15 mouse cellular contexts compared by ENCODE assay signal in genomic region chr9:54628752-54629151, GRCm38 (mm10). TPM values are rescaled to one million over a fixed set of nuclear protein-coding genes. Genes with fewer than 3 reads are reported as not detected.
DNase-seq lines count a peak whose midpoint lies in the region; ATAC-seq and TF ChIP-seq lines count a peak whose summit lies in the region.
"Had no signal": no experiment of that assay in that cellular context is flagged by ENCODE, and none has a peak within 500 bp of the region (broad histone marks: within the 10 kb centered on the region; RNA-seq: fewer than 3 reads in every experiment).

No protein-coding gene starts in this region.

- no peak overlapping the region for H3K9ac ChIP-seq in kidney, postnatal 0 days (ENCODE audit: low read depth, low read length)
- H3K9ac ChIP-seq in heart, embryonic 12.5 days: no peak overlapping the region
- H3K9ac ChIP-seq: embryonic facial prominence, embryonic 12.5 days; lung, embryonic 15.5 days; stomach, embryonic 15.5 days had no signal

- peak; percentile 43 for DNase-seq in adrenal gland, postnatal 14 days
- DNase-seq in adrenal gland, adult 18-20 months (ENCODE audit: low spot score in 2 of 2): no peak
- no peak for DNase-seq in kidney, postnatal 0 days (ENCODE audit: low spot score)
- no peak for DNase-seq in kidney, adult 11 months
- DNase-seq in right cerebral cortex, postnatal 10 days (ENCODE audit: low spot score in 2 of 2): peak; percentile 67 to 71
- DNase-seq in right cerebral cortex, adult 18-20 months: no peak
- DNase-seq in right cerebral cortex, postnatal 4 days: peak; percentile 24
- DNase-seq: adrenal gland, adult 8-10 months; gastrocnemius, adult 2 months; heart, adult 18-20 months had no signal

- H3K4me1 ChIP-seq in kidney, postnatal 0 days (replicated peaks; ENCODE audit: insufficient read depth, low read length): no peaks in the 10 kb centered on the region
- H3K4me1 ChIP-seq in heart, embryonic 12.5 days (replicated peaks): peaks cover under 1% of the 10 kb centered on the region; the same call in 1 of the 2 replicates
- H3K4me1 ChIP-seq: embryonic facial prominence, embryonic 12.5 days; forebrain, embryonic 10.5 days; lung, embryonic 15.5 days; stomach, embryonic 15.5 days had no signal

- H3K4me3 ChIP-seq in kidney, postnatal 0 days (replicated peaks; ENCODE audit: low read depth, low read length): no peak overlapping the region
- no peak overlapping the region for H3K4me3 ChIP-seq in heart, embryonic 12.5 days
- H3K4me3 ChIP-seq: embryonic facial prominence, embryonic 12.5 days; forebrain, embryonic 10.5 days; gastrocnemius, adult 2 months; lung, embryonic 15.5 days; stomach, embryonic 15.5 days had no signal

- no peaks in the 10 kb centered on the region for H3K36me3 ChIP-seq in kidney, postnatal 0 days (ENCODE audit: insufficient read depth, low read length)
- no peaks in the 10 kb centered on the region for H3K36me3 ChIP-seq in heart, embryonic 12.5 days
- H3K36me3 ChIP-seq: embryonic facial prominence, embryonic 12.5 days; forebrain, embryonic 10.5 days; lung, embryonic 15.5 days; stomach, embryonic 15.5 days had no signal

- H3K27me3 ChIP-seq in kidney, postnatal 0 days (ENCODE audit: insufficient read depth, low read length): no peaks in the 10 kb centered on the region
- H3K27me3 ChIP-seq in heart, embryonic 12.5 days (replicated peaks): no peaks in the 10 kb centered on the region
- H3K27me3 ChIP-seq: embryonic facial prominence, embryonic 12.5 days; lung, embryonic 15.5 days; stomach, embryonic 15.5 days had no signal

- peak; percentile 8; the same call in 1 of the 2 replicates for TF ChIP-seq CTCF in kidney, postnatal 0 days (IDR thresholded peaks at IDR 0.05; ENCODE audit: low read depth)

- ATAC-seq in kidney, postnatal 0 days (replicated peaks; ENCODE audit: low FRiP score, low read depth): no peak
- no peak for ATAC-seq in heart, embryonic 12.5 days (ENCODE audit: insufficient number of reproducible peaks, low FRiP score)

- H3K4me2 ChIP-seq in kidney, postnatal 0 days (ENCODE audit: low read length): no peak overlapping the region
- no peak overlapping the region for H3K4me2 ChIP-seq in heart, embryonic 12.5 days
- H3K4me2 ChIP-seq: embryonic facial prominence, embryonic 12.5 days; lung, embryonic 15.5 days; stomach, embryonic 15.5 days had no signal

- no peaks in the 10 kb centered on the region for H3K9me3 ChIP-seq in kidney, postnatal 0 days (replicated peaks; ENCODE audit: low read length)
- H3K9me3 ChIP-seq in heart, embryonic 12.5 days (replicated peaks): no peaks in the 10 kb centered on the region
- H3K9me3 ChIP-seq: embryonic facial prominence, embryonic 12.5 days; forebrain, embryonic 10.5 days; lung, embryonic 15.5 days; stomach, embryonic 15.5 days had no signal

- whole genome bisulfite sequencing in kidney, postnatal 0 days: 90% methylated on average over 4 of the region's 4 CpGs
- 77% methylated on average over 4 of the region's 4 CpGs for WGBS in heart, embryonic 12.5 days

- no peak overlapping the region for H3K27ac ChIP-seq in kidney, postnatal 0 days
- no peak overlapping the region for H3K27ac ChIP-seq in heart, embryonic 12.5 days (ENCODE audit: poor library complexity, severe bottlenecking)
- H3K27ac ChIP-seq: embryonic facial prominence, embryonic 12.5 days; forebrain, embryonic 10.5 days; gastrocnemius, adult 2 months; lung, embryonic 15.5 days; stomach, embryonic 15.5 days had no signal

RNA-seq across cellular contexts. Expression of gene Acsbg1, which starts 32.9 kb away (rescaled TPM):
- 68.3 and 86.2 TPM in 2 replicates for total RNA-seq in adrenal gland, postnatal 14 days (2021)
- 100 to 1,000 TPM; 221 to 307 TPM for total RNA-seq in adrenal gland, adult 18-20 months (2021)
- polyA plus RNA-seq in kidney, postnatal 0 days (2015; fragmentation: Nextera tagmentation; extraction: Ambion mirVana): 1.0 and 1.4 TPM in 2 replicates
- polyA plus RNA-seq in heart, embryonic 12.5 days (2016; fragmentation: Nextera tagmentation; extraction: Ambion mirVana): 0.20 TPM in 1 of 2 replicates, not detected in the other

RNA-seq across cellular contexts. Expression of gene Idh3a, which starts 42.6 kb away (rescaled TPM):
- total RNA-seq in adrenal gland, postnatal 14 days (2021): 704 and 811 TPM in 2 replicates
- total RNA-seq in adrenal gland, adult 18-20 months (2021): 100 to 1,000 TPM; 269 to 484 TPM
- polyA plus RNA-seq in kidney, postnatal 0 days (2015; fragmentation: Nextera tagmentation; extraction: Ambion mirVana): 247 and 272 TPM in 2 replicates
- 457 and 462 TPM in 2 replicates for polyA plus RNA-seq in heart, embryonic 12.5 days (2016; fragmentation: Nextera tagmentation; extraction: Ambion mirVana)

Comparison
In these comparisons a context has a peak if more than half of its experiments do, and no peak if none do; other contexts are left out.
1. DNase-seq: peak in adrenal gland, postnatal 14 days (single experiment), right cerebral cortex, postnatal 10 days (2 of 2) and right cerebral cortex, postnatal 4 days (single experiment); none in adrenal gland, adult 18-20 months (0 of 2), kidney, postnatal 0 days (single experiment), kidney, adult 11 months (single experiment) and right cerebral cortex, adult 18-20 months (single experiment).